Mouse (Mus musculus): ENCODE measurements at regions not wholly inside any gene's neighbourhood (a gene's known extent, or its start where the extent isn't known, plus 50 kb on each side); places are given as distances from the start of the nearest gene placed in this dataset.
A peak's percentile ranks its signal among the peaks of the same experiment; 100 is the strongest.

GRCm38 (mm10) chr3:41857446-41857845 is 115.0 kb downstream of the D3Ertd751e start:
- DNase-seq (ENCODE audit: low spot score in 2 of 2) = no peak

- no peak for DNase-seq (ENCODE audit: low spot score in 2 of 2)
Observed at GRCm38 (mm10) chr3:41862674-41863073, 120.3 kb downstream of the D3Ertd751e start.

- no peak for DNase-seq (ENCODE audit: low spot score in 2 of 2)
Observed at GRCm38 (mm10) chr3:41908952-41909351, 166.5 kb downstream of the D3Ertd751e start.

GRCm38 (mm10) chr3:41913190-41913589 is 170.8 kb downstream of the D3Ertd751e start:
- DNase-seq (ENCODE audit: low spot score in 2 of 2) = no peak

- no peak for DNase-seq (ENCODE audit: low spot score in 2 of 2)
Observed at GRCm38 (mm10) chr3:41939843-41940242, 197.4 kb downstream of the D3Ertd751e start.

GRCm38 (mm10) chr3:41942964-41943363 is 200.6 kb downstream of the D3Ertd751e start:
- DNase-seq (ENCODE audit: low spot score in 2 of 2) = no peak

- no peak for DNase-seq (ENCODE audit: low spot score in 2 of 2)
Observed at GRCm38 (mm10) chr3:41949404-41949803, 207.0 kb downstream of the D3Ertd751e start.

GRCm38 (mm10) chr3:41957385-41957784 is 215.0 kb downstream of the D3Ertd751e start:
- DNase-seq (ENCODE audit: low spot score in 2 of 2) = no peak

- no peak for DNase-seq (ENCODE audit: low spot score in 2 of 2)
Observed at GRCm38 (mm10) chr3:41960209-41960608, 217.8 kb downstream of the D3Ertd751e start.

- peak in 1 of 2 experiments; percentile 9 for DNase-seq (ENCODE audit: low spot score in 2 of 2)
Observed at GRCm38 (mm10) chr3:41962923-41963322, 220.5 kb downstream of the D3Ertd751e start.

GRCm38 (mm10) chr3:42006672-42007265 is 264.4 kb downstream of the D3Ertd751e start:
- no peak for DNase-seq (ENCODE audit: low spot score in 2 of 2)

GRCm38 (mm10) chr3:42023187-42023586 is 280.8 kb downstream of the D3Ertd751e start:
- no peak for DNase-seq (ENCODE audit: low spot score in 2 of 2)

- DNase-seq (ENCODE audit: low spot score in 2 of 2) = no peak
Observed at GRCm38 (mm10) chr3:42039632-42040031, 297.2 kb downstream of the D3Ertd751e start.

- no peak for DNase-seq (ENCODE audit: low spot score in 2 of 2)
Observed at GRCm38 (mm10) chr3:42040270-42040812, 297.9 kb downstream of the D3Ertd751e start.

GRCm38 (mm10) chr3:42040959-42041358 is 298.5 kb downstream of the D3Ertd751e start:
- no peak for DNase-seq (ENCODE audit: low spot score in 2 of 2)

GRCm38 (mm10) chr3:42057286-42057868 is 315.0 kb downstream of the D3Ertd751e start:
- DNase-seq (ENCODE audit: low spot score in 2 of 2) = no peak

- no peak for DNase-seq (ENCODE audit: low spot score in 2 of 2)
Observed at GRCm38 (mm10) chr3:42065093-42065935, 322.9 kb downstream of the D3Ertd751e start.

- no peak for DNase-seq (ENCODE audit: low spot score in 2 of 2)
Observed at GRCm38 (mm10) chr3:42065962-42066361, 323.6 kb downstream of the D3Ertd751e start.

GRCm38 (mm10) chr3:42067036-42067435 is 324.6 kb downstream of the D3Ertd751e start:
- no peak for DNase-seq (ENCODE audit: low spot score in 2 of 2)

- peak in 1 of 2 experiments; percentile 7 for DNase-seq (ENCODE audit: low spot score in 2 of 2)
Observed at GRCm38 (mm10) chr3:42074532-42075287, 332.3 kb downstream of the D3Ertd751e start.

Data from left cerebral cortex, adult 8-10 months (tissue).